Mouse (Mus musculus) embryo, embryonic 9.5 days (tissue): ENCODE measurements around the gene Gap43.
A peak's percentile ranks its signal among the peaks of the same experiment; 100 is the strongest.
"Not testable (repeated sequence)": the region's sequence is repeated elsewhere in the genome, so short reads cannot be mapped to it uniquely, and the experiment has no call there.

Experiments used
- DNase-seq: peaks from one replicate; pipeline ENCODE4 v3.0.0-alpha.2; 2017; ENCODE audit errors: extremely low spot score

Gene Gap43

GRCm38 (mm10) chr16:42294481-42294880, 46.0 kb downstream of the Gap43 start:
- no peak for DNase-seq

DNA sequence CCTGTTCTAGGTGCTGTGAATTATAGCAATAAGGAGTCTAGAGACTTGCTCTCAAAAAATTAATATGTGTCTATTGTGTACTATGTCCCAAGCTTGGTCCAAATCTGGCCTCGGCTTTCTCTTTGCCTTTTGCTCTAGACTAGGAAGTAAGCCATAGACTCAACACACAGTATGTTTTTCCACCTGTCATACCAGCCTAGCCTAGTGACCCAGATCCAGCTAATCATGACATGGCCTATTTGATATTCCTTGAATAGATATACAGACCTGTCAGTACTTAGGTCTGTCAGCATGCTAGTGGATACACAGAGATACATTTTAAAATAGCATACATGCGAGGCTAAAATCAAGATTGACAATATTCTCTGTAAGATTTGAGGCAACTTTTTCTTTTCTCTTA, 46.4 kb downstream of the Gap43 start:
- no peak for DNase-seq

DNA sequence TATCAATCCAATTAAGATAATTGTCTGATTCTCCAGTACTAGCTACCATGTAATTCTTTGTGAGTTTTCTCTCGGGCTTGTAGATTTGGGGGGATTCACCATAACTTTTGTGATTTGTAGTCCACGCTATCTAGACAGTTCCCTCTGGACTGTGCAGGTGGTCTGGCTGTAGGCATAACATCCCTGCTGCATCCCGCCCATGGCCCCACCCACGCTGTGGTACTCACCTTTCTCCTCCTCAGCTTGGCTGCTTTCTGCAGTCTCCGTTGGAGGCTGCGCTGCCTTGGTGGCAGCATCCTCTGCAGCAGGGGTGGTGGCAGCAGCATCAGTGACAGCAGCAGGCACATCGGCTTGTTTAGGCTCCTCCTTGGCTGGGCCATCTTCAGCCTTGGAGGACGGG, 48.9 kb downstream of the Gap43 start:
- DNase-seq = no peak

DNA sequence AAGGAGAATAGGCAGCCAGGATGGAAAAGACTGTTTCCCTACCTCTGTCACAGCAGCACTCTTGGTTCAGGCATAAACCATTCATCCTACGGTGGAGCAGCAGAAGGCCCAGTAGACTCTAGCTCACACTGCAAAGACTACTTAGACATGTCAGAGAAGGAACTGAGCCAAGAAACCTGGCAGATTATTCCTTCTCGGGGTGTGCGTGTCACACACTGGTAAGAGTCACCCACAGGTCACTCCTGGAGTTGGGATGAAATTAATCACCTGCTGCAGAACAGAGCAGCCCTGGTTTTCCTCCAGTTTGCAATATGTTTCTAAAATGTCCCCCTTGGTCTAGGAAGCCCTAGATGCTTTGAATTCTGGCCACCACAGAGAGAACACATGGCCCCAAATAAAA, 56.4 kb downstream of the Gap43 start:
- no peak for DNase-seq

DNA sequence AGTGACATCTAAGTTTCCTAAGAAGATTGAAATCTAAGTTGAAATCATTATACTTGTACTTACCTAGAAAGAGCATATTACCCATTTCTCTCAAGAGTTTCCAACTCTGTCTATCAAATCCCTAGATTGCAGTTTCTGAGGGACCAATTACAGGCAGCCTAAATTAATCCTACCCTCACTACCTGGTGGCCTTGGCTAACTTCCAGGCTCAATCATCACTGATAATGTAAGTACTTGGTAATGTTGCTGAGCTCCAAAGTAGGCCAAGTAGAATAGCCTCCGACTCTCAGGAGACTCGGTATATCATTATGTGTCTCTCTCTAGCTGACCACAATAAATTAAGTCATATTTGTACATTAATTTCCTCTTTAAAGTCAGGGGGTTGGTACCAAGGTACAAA, 62.7 kb downstream of the Gap43 start:
- DNase-seq = no peak

GRCm38 (mm10) chr16:42277268-42277667, 63.2 kb downstream of the Gap43 start:
- no peak for DNase-seq

GRCm38 (mm10) chr16:42276216-42277141, 64.0 kb downstream of the Gap43 start:
- DNase-seq = peak; percentile 84

DNA sequence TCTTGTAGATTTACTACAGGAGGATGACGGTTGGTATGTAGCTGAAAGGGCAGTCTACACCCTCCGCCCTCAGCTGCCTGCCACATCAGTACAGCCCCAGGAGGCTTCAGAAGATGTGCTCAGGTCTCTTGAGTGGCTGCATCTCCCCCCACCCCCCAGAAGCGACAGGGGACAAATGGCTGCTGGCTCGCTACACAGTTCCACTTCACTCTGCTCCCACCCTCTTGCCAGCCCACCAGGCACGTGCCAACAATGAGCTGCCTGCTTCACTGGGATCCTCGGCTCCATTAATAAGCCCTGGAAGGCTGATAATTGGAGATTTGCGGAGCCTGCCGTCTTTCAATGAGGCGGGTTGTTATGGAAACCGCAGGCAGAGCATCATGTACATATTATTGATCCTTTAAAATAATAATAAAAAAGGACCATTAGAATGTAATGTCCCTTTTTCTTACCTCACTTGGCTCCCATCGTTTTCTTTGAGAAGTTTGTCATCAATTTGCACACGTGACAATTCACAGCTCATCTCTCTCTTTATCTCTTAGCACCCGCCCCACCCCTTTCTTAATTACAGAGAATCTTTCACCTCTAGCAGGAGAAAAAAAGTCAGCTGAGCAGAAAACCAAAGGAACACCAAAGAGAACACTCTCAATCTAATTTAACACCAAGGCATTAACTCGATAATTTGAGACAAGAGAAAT, 64.8 kb downstream of the Gap43 start:
- no peak for DNase-seq

DNA sequence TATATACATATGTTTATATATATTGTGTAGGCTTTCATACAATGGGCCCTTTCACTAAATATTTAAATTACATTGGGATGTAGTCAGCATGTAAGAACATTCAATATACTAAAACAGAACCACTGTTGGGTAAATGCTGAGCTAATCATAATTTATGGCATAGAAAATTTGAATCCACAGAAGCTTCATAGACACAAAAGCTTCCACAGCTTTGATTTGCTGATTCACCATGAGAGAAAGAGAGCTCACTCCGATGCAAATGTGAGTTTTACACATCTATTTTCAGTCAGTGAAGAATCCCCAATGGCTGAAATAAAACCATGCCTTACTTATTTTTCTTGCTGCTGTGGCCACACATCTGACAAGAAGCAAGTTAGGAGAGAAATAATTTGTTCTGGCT, 69.2 kb downstream of the Gap43 start:
- no peak for DNase-seq

DNA sequence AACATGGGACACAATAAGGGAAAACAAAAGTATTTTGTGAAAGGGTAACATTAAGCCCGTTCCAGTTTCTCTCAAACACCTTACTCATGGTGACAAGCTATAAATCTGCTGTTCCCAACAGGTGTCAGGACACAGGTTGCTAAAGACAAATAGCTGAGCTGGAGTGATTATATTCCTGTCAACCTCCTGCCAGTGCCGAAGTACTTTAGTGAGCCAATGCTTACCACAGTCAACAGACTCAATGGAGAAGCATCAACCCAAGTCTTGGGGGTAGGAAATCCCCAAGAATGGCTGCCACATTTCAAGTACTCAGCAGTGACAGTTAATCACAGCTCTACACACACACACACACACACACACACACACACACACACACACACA, 70.9 kb downstream of the Gap43 start:
- DNase-seq = no peak

GRCm38 (mm10) chr16:42268843-42269586, 71.4 kb downstream of the Gap43 start:
- peak; percentile 60 for DNase-seq

DNA sequence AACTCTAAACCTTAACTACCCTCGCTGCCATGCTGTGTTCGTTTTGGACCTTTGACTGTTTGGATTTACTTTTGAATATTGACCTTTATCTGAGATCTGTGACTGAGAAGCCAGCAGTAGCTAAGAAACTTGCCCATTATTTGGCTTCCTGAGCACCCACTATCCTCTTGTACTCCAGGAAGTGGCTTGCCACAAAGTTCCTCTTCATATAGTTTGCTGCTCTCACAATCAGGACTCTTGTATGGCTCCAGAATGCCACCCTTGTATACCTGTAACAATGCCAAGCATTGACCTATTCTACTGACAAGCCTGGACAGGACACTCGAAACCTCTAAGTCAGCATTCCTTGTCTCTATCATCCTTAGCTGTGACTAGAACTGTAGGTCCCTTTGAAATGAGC, 75.3 kb downstream of the Gap43 start:
- no peak for DNase-seq

- no peak for DNase-seq
Observed at GRCm38 (mm10) chr16:42262935-42263542, 77.4 kb downstream of the Gap43 start.

- no peak for DNase-seq
Observed at GRCm38 (mm10) chr16:42255693-42256092, 84.8 kb downstream of the Gap43 start.

DNA sequence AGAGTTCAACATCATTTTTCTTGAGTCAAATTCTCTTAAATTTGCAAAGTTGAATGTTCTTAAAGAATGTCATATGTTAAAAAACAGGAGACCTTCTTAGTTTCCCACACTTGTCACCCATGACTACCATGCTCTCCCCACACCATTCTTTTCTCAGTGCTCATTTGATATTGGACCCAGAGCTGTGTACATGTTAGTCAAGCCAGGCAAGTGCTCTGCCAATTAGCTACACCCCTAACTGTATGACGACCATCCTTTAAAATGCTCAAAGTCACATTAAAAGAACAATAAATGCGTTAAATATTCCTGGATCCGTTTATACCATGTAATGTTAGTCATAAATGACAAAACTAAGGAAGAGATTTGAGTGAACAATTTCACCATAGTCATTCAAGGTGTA, 85.2 kb downstream of the Gap43 start:
- no peak for DNase-seq

- no peak for DNase-seq
Observed at GRCm38 (mm10) chr16:42252252-42252651, 88.2 kb downstream of the Gap43 start.

DNA sequence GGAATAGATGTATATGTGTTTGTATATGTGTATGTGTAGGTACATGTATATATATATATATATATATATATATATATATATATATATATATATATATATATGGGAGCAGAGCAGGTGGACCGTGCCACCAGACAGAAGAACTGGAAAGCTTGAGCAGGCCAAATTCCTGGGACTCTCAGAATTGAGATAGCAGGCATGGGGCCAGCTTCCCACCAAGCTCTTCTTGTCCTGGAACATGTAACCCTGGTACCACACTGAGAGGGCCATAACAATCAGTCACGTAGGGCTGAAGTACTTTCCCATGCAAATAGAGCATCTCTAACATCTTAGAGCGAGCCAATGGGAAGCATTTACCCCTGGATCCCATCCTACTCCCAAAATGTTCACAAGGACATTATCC, 96.3 kb downstream of the Gap43 start:
- not testable (repeated sequence) for DNase-seq

DNA sequence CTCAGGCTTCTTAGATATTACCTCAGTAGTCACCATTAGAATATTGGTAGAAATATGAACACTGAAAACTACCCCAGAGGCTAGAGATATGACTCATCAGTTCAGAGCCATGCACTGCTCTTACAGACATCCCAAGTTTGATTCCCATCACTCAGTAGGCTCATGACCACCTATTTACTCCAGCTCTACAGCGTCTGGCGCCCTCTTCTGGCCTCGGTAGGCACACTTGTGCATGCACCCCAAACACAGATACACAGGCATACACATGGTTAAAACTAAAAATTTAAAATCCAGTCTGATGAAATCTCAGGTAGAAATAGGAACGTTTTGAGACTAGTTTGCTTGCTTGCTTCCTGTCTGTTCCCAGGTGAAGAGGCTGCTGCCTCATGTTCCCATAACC, 109.1 kb downstream of the Gap43 start:
- no peak for DNase-seq
